Mouse (Mus musculus): Measurements from ENCODE around the gene Tfap2b.

GRCm38 (mm10) chr1:19233857-19234256, 25.1 kb downstream of the Tfap2b start:
- no peak for TF ChIP-seq CTCF (IDR thresholded peaks at IDR 0.05 in 2 of 3, conservative IDR thresholded peaks at IDR 0.05 in 1 of 3; ENCODE audit: control insufficient read depth in 1 of 3, insufficient read depth in 1 of 3, low read depth in 2 of 3, low read length in 3 of 3, poor library complexity in 1 of 3, severe bottlenecking in 1 of 3)
- TF ChIP-seq RCOR1 (IDR thresholded peaks at IDR 0.05; ENCODE audit: low read depth, low read length), result no peak
- no peak for TF ChIP-seq POLR2A (IDR thresholded peaks at IDR 0.05; ENCODE audit: control insufficient read depth in 1 of 2, insufficient read depth in 1 of 2, low read depth in 1 of 2, low read length in 2 of 2, poor library complexity in 1 of 2)
- no peak for TF ChIP-seq MAX (IDR thresholded peaks at IDR 0.05; ENCODE audit: low read length)

Measured in MEL (cell line).